Mouse (Mus musculus) MEL (cell line): ENCODE data around the gene Sema6d. TPM values are rescaled to one million over a fixed set of nuclear protein-coding genes. Genes with fewer than 3 reads are reported as not detected.

ENCODE experiments used
- DNase-seq: peaks from one replicate; pipeline ENCODE4 v3.0.0; 2011; ENCODE audit warnings: low read depth, low spot score
- H3K27ac ChIP-seq: 2 replicates; pipeline ENCODE4 v1.5.1; 2012; ENCODE audit warnings: low read depth, mild to moderate bottlenecking, control low read depth, low read length, moderate library complexity; ENCODE audit not compliant: control insufficient read depth
- H3K27me3 ChIP-seq, 2 experiments: fragments of 150-350 bp in 1 of 2; sonication (generic) in 1 of 2; 2 replicates each; pipeline ENCODE4 v1.6.1; 2012; ENCODE audit warnings: low read length in 2 of 2, mild to moderate bottlenecking in 2 of 2, improper control_type of control experiment in 1 of 2, moderate library complexity in 1 of 2; ENCODE audit not compliant: insufficient read depth in 2 of 2, control insufficient read depth in 1 of 2
- H3K36me3 ChIP-seq, 2 experiments: 2 replicates each; pipeline ENCODE4 v1.6.1; 2012 to 2014; ENCODE audit warnings: low read length in 2 of 2, improper control_type of control experiment in 1 of 2, inconsistent platforms in 1 of 2, mild to moderate bottlenecking in 1 of 2; ENCODE audit not compliant: insufficient read depth in 2 of 2, control insufficient read depth in 1 of 2
- H3K4me1 ChIP-seq, 2 experiments: fragments of 150-350 bp in 1 of 2; sonication (generic) in 1 of 2; 2 replicates each; pipeline ENCODE4 v1.6.1; 2012; ENCODE audit warnings: low read length in 2 of 2, improper control_type of control experiment in 1 of 2, mild to moderate bottlenecking in 1 of 2; ENCODE audit not compliant: insufficient read depth in 2 of 2, control insufficient read depth in 1 of 2
- H3K4me3 ChIP-seq, 2 experiments: fragments of 150-350 bp in 1 of 2; sonication (generic) in 1 of 2; 2 replicates each; pipeline ENCODE4 v1.5.1; 2012; ENCODE audit warnings: low read depth in 2 of 2, low read length in 2 of 2, mild to moderate bottlenecking in 2 of 2, moderate library complexity in 2 of 2, control low read depth in 1 of 2, improper control_type of control experiment in 1 of 2; ENCODE audit not compliant: control insufficient read depth in 1 of 2, insufficient read depth in 1 of 2
- H3K79me2 ChIP-seq: 2 replicates; pipeline ENCODE4 v1.6.1; 2012; ENCODE audit warnings: mild to moderate bottlenecking, low read length, moderate library complexity; ENCODE audit not compliant: control insufficient read depth, poor library complexity, insufficient read depth
- H3K9ac ChIP-seq: 2 replicates; pipeline ENCODE4 v1.6.1; 2012; ENCODE audit warnings: low read depth, mild to moderate bottlenecking, control low read depth, low read length, moderate library complexity; ENCODE audit not compliant: control insufficient read depth, poor library complexity, severe bottlenecking
- H3K9me3 ChIP-seq: fragments of 150-350 bp; sonication (generic); replicated peaks from 2 replicates; pipeline ENCODE4 v1.6.1; 2012; ENCODE audit warnings: mild to moderate bottlenecking, low read length, improper control_type of control experiment, moderate library complexity; ENCODE audit not compliant: insufficient read depth
- CHD1 ChIP-seq: IDR thresholded peaks from 2 replicates; pipeline ENCODE4 v1.6.1; 2012; ENCODE audit warnings: low read depth, mild to moderate bottlenecking, inconsistent platforms, low read length, improper control_type of control experiment
- CTCF ChIP-seq, 3 experiments: IDR thresholded peaks in 2 of 3; conservative IDR thresholded peaks in 1 of 3; 2 replicates each; pipeline ENCODE4 v1.5.1; 2011 to 2012; ENCODE audit warnings: low read length in 3 of 3, low read depth in 2 of 3, mild to moderate bottlenecking in 2 of 3, improper control_type of control experiment in 1 of 3, inconsistent platforms in 1 of 3, mixed read lengths in 1 of 3, moderate library complexity in 1 of 3; ENCODE audit not compliant: control insufficient read depth in 1 of 3, insufficient read depth in 1 of 3, poor library complexity in 1 of 3, severe bottlenecking in 1 of 3
- E2F4 ChIP-seq: IDR thresholded peaks from 2 replicates; pipeline ENCODE4 v1.6.1; 2011; ENCODE audit warnings: low read depth, low read length, improper control_type of control experiment, borderline replicate concordance
- GABPA ChIP-seq: IDR thresholded peaks from 2 replicates; pipeline ENCODE4 v1.6.1; 2012; ENCODE audit warnings: low read depth, mild to moderate bottlenecking, inconsistent platforms, low read length, improper control_type of control experiment, moderate library complexity
- JUND ChIP-seq: IDR thresholded peaks from 2 replicates; pipeline ENCODE4 v1.6.1; 2011; ENCODE audit warnings: low read depth, mild to moderate bottlenecking, improper control_type of control experiment, low read length
- KAT2A ChIP-seq: conservative IDR thresholded peaks from 2 replicates; pipeline ENCODE4 v1.6.1; 2012; ENCODE audit warnings: low read depth, low read length, improper control_type of control experiment, inconsistent platforms
- MAFK ChIP-seq: IDR thresholded peaks from 2 replicates; pipeline ENCODE4 v1.6.1; 2011; ENCODE audit warnings: low read depth, mild to moderate bottlenecking, low read length, improper control_type of control experiment, borderline replicate concordance
- MAX ChIP-seq: IDR thresholded peaks from 2 replicates; pipeline ENCODE4 v1.6.1; 2011; ENCODE audit warnings: low read length, improper control_type of control experiment
- MXI1 ChIP-seq: IDR thresholded peaks from 2 replicates; pipeline ENCODE4 v1.6.1; 2011; ENCODE audit warnings: mild to moderate bottlenecking, low read depth, low read length, improper control_type of control experiment
- MYB ChIP-seq: IDR thresholded peaks from 2 replicates; pipeline ENCODE4 v1.6.1; 2011; ENCODE audit warnings: mild to moderate bottlenecking, low read depth, low read length, improper control_type of control experiment
- POLR2A ChIP-seq, 2 experiments: IDR thresholded peaks; 2 replicates each; pipeline ENCODE4 v1.6.1; 2011 to 2012; ENCODE audit warnings: low read length in 2 of 2, mild to moderate bottlenecking in 2 of 2, control low read depth in 1 of 2, improper control_type of control experiment in 1 of 2, low read depth in 1 of 2, moderate library complexity in 1 of 2; ENCODE audit not compliant: control insufficient read depth in 1 of 2, insufficient read depth in 1 of 2, poor library complexity in 1 of 2
- POLR2AphosphoS2 ChIP-seq: IDR thresholded peaks from 2 replicates; pipeline ENCODE4 v1.6.1; 2011; ENCODE audit warnings: low read length, improper control_type of control experiment
- POLR2AphosphoS5 ChIP-seq: IDR thresholded peaks from 2 replicates; pipeline ENCODE4 v1.6.1; 2012; ENCODE audit warnings: low read depth, borderline replicate concordance, mild to moderate bottlenecking, inconsistent platforms, low read length, moderate library complexity, mixed read lengths
- RAD21 ChIP-seq: IDR thresholded peaks from 2 replicates; pipeline ENCODE4 v1.6.1; 2011; ENCODE audit warnings: mild to moderate bottlenecking, low read depth, low read length, improper control_type of control experiment
- RCOR1 ChIP-seq: IDR thresholded peaks from 2 replicates; pipeline ENCODE4 v1.6.1; 2012; ENCODE audit warnings: low read depth, mild to moderate bottlenecking, inconsistent platforms, low read length, improper control_type of control experiment
- SMC3 ChIP-seq: IDR thresholded peaks from 2 replicates; pipeline ENCODE4 v1.6.1; 2011; ENCODE audit warnings: low read depth, low read length, improper control_type of control experiment
- TAL1 ChIP-seq: IDR thresholded peaks from 2 replicates; pipeline ENCODE4 v1.6.1; 2012; ENCODE audit warnings: mild to moderate bottlenecking, inconsistent platforms, low read length, moderate library complexity, mixed read lengths
- TCF12 ChIP-seq: IDR thresholded peaks from 2 replicates; pipeline ENCODE4 v1.6.1; 2014; ENCODE audit warnings: low read depth, mild to moderate bottlenecking, inconsistent platforms, low read length, improper control_type of control experiment, moderate library complexity
- ZKSCAN1 ChIP-seq: IDR thresholded peaks from 2 replicates; pipeline ENCODE4 v1.6.1; 2012; ENCODE audit warnings: low read depth, mild to moderate bottlenecking, inconsistent platforms, low read length, improper control_type of control experiment, moderate library complexity
- ZMIZ1 ChIP-seq: IDR thresholded peaks from 2 replicates; pipeline ENCODE4 v1.6.1; 2012; ENCODE audit warnings: low read depth, mild to moderate bottlenecking, inconsistent platforms, low read length, improper control_type of control experiment, moderate library complexity
- ZNF384 ChIP-seq: IDR thresholded peaks from 2 replicates; pipeline ENCODE4 v1.6.1; 2012; ENCODE audit warnings: low read depth, mild to moderate bottlenecking, inconsistent platforms, low read length, improper control_type of control experiment
- polyA plus RNA-seq, 2 experiments: library from polyadenylated mRNA; stranded (reverse) in 1 of 2; unstranded in 1 of 2; fragments of >175 nt in 1 of 2; fragments of >200 nt in 1 of 2; gene quantifications; 2 replicates each; pipeline versions ENCODE4 v1.2.1 to v1.2.4; 2012; ENCODE audit warnings: low replicate concordance in 2 of 2, low read depth in 1 of 2; ENCODE audit not compliant: insufficient read length in 2 of 2, insufficient read depth in 1 of 2, missing spikeins in 1 of 2
- total RNA-seq: library from RNA; depleted of rRNA; stranded (reverse); fragments of 300-350 nt; gene quantifications from 2 replicates; pipeline ENCODE4 v1.2.3, GENCODE M21; 2012

The Sema6d gene
- total and polyA plus RNA-seq, 3 experiments, result not detected

DNA sequence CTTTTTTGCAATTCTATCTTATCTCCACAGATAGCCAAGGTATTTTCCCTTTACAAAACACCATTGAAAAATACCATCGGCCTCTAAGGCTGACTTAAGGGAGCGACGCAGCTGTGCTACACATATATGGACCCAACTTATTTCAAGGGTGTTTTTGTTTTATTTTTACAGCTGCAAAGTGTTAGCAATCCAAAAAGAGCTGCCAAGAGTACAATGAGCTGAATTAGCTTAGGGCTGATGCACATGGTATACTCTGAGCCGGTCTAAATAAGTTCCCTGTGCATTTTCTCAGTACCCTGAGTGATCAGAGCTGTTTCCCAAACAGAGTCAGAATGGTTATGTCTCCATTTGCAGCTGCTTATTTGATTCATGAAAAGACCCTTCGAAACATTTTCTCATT, 340.0 kb downstream of the Sema6d start:
- Histone ChIP-seq H3K4me3 (no peak overlapping the region), H3K9ac (no peak overlapping the region), H3K27me3 (no peaks in the 10 kb centered on the region; a peak in 1 of 4 replicates), H3K9me3 (no peaks in the 10 kb centered on the region), H3K4me1 (no peaks in the 10 kb centered on the region), H3K27ac (no peak overlapping the region), H3K79me2 (no peaks in the 10 kb centered on the region), H3K36me3 (no peaks in the 10 kb centered on the region)
- TF ChIP-seq ZNF384 (no peak), MYB (no peak)
- no peak for DNase-seq

DNA sequence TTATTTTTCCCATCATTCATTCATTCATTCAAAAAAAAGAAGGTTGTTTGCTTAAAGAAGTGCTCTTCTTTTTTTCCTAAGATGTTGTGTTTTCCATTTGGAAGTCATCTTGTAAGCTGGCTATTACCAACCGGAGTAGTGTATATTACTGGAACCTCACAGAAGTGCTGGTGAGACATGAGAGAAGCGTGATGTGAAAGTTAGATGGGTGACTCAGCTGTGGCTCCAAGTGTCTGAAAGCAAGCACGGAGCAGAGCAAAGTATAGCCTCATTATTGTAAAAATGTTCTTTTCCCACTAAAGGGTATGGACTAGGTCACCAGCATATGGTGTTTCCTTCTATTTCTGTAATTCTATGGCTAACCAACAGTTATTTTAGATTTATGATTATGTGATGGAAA, 340.9 kb downstream of the Sema6d start:
- no peak for DNase-seq
- Histone ChIP-seq H3K27ac (no peak overlapping the region), H3K4me1 (no peaks in the 10 kb centered on the region), H3K9me3 (no peaks in the 10 kb centered on the region), H3K36me3 (no peaks in the 10 kb centered on the region), H3K27me3 (no peaks in the 10 kb centered on the region; a peak in 1 of 4 replicates), H3K4me3 (no peak overlapping the region), H3K79me2 (no peaks in the 10 kb centered on the region), H3K9ac (no peak overlapping the region)
- TF ChIP-seq MAFK, result no peak

GRCm38 (mm10) chr2:124435382-124436002, 345.7 kb downstream of the Sema6d start:
- no peak overlapping the region for H3K27ac ChIP-seq
- H3K79me2 ChIP-seq, result no peaks in the 10 kb centered on the region
- TF ChIP-seq MXI1, result no peak
- TF ChIP-seq POLR2AphosphoS2, result no peak
- TF ChIP-seq KAT2A, result no peak
- no peak for TF ChIP-seq POLR2AphosphoS5
- TF ChIP-seq CHD1, result no peak
- TF ChIP-seq SMC3, result no peak
- no peak for TF ChIP-seq ZMIZ1
- no peak for TF ChIP-seq POLR2A (IDR thresholded peaks at IDR 0.05; ENCODE audit: control insufficient read depth in 1 of 2, insufficient read depth in 1 of 2, low read depth in 1 of 2, low read length in 2 of 2, poor library complexity in 1 of 2)
- no peak for TF ChIP-seq RAD21
- TF ChIP-seq CTCF (IDR thresholded peaks at IDR 0.05 in 2 of 3, conservative IDR thresholded peaks at IDR 0.05 in 1 of 3; ENCODE audit: control insufficient read depth in 1 of 3, insufficient read depth in 1 of 3, low read depth in 2 of 3, low read length in 3 of 3, poor library complexity in 1 of 3, severe bottlenecking in 1 of 3), result no peak
- no peak for TF ChIP-seq ZKSCAN1
- TF ChIP-seq TAL1, result no peak
- TF ChIP-seq GABPA, result no peak
- TF ChIP-seq E2F4, result no peak
- TF ChIP-seq MAFK, result no peak
- no peak for TF ChIP-seq JUND
- TF ChIP-seq TCF12, result no peak
- no peak for TF ChIP-seq MAX
- TF ChIP-seq RCOR1, result no peak
- TF ChIP-seq MYB, result no peak
- TF ChIP-seq, all 39 proteins: peak for 0
- no peaks in the 10 kb centered on the region for H3K9me3 ChIP-seq
- no peaks in the 10 kb centered on the region for H3K4me1 ChIP-seq
- H3K4me3 ChIP-seq, result no peak overlapping the region
- H3K27me3 ChIP-seq, result no peaks in the 10 kb centered on the region; a peak in 1 of 4 replicates
- H3K9ac ChIP-seq, result no peak overlapping the region
- no peaks in the 10 kb centered on the region for H3K36me3 ChIP-seq
- DNase-seq, result no peak
